Mouse (Mus musculus) lung, postnatal 0 days (tissue): Measurements from ENCODE around the gene Dpm3.

ENCODE experiments used
- CTCF ChIP-seq: IDR thresholded peaks from 2 replicates; pipeline ENCODE4 v1.5.1; 2016; ENCODE audit warnings: antibody characterized with exemption, mild to moderate bottlenecking
- EP300 ChIP-seq: IDR thresholded peaks from 2 replicates; pipeline ENCODE4 v1.6.1; 2016; ENCODE audit warnings: antibody characterized with exemption, mild to moderate bottlenecking, control low read depth

DNA sequence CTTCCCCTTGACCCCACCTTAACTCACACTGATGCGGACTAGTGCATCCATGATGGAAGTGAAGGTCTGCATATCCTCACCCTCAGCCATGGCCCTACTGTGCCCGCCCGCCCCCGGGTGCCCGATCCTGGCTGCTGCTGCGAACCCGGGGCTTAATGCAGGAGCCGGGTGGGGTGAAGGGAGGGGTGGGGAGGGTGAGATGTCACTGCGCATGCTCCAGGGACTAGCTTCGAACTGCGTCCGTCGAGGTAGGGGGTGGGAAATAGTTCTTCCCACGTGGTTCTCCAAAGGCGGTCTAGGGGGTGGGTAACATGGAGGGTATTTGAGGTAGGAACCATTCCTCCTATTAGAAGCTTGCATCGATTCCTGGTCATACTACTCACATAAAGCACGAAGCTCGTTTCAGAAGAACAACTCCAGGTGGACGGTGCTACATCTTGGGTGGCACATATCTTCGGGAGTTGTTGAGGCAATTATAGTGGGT, 13.4 kb upstream of the Dpm3 start, which contains the start of gene Krtcap2:
- no peak for TF ChIP-seq CTCF
- no peak for TF ChIP-seq EP300
